Mouse (Mus musculus): ENCODE measurements around the gene Vwa2. TPM values are rescaled to one million over a fixed set of nuclear protein-coding genes. Genes with fewer than 3 reads are reported as not detected.

The Vwa2 gene
- polyA plus RNA-seq, 1 experiment from 2014 or later = 0.99 TPM

DNA sequence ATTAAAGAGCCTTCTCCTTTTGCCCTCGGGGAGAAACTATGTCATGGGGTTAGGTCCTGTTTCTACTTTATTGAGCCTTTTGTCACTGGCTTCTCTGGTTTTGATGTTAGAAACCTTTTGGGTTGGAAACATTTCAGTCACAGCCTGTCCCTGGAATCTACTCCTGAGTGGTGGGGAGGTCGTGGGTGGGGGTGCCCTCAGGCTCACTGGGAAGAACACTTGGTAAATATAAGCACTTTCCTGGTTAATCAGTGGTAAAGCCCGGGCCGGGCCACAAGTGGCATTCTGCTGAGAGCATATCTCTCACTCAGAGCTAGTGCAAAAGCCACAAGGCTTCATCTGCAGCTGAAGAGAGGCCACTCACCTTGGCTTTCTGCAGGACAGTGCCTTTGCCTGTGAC lies 39.7 kb downstream of the Vwa2 start:
- H3K27ac ChIP-seq (replicated peaks) = no peak overlapping the region
- no peak for ATAC-seq (ENCODE audit: low FRiP score, low TSS enrichment)

DNA sequence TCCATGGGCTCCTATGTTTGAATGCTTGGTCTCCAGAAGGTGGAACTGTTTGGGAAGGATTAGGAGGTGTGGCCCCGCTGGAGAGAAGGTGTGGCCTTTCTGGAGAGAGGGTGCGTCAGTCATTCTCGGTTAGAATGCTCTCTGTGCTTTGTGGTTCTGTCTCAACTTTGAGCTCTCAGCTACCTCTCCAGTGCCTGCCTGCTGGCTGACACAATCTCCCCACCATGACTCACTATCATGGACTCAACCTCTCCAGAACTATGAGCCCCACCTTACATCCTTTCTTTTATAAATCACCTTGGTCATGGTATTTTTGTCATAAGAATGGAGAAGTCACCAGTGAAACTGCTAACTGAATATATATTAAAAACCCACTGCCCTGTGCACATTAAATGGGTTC lies 40.6 kb downstream of the Vwa2 start:
- no peaks in the 10 kb centered on the region for H3K27me3 ChIP-seq (ENCODE audit: control insufficient read depth, insufficient read depth, low read length)
- no peak overlapping the region for H3K4me3 ChIP-seq (ENCODE audit: low read depth, low read length)
- no peak for ATAC-seq (ENCODE audit: low FRiP score, low TSS enrichment)
- H3K4me2 ChIP-seq (replicated peaks; ENCODE audit: low read depth) = no peak overlapping the region
- H3K9me3 ChIP-seq (ENCODE audit: control insufficient read depth, low read length) = 0 out of 2 replicates have a peak, but pooled peaks cover 3% of the 10 kb centered on the region
- no peaks in the 10 kb centered on the region for H3K4me1 ChIP-seq (replicated peaks; ENCODE audit: control insufficient read depth, insufficient read depth)
- H3K9ac ChIP-seq (ENCODE audit: low read length) = no peak overlapping the region
- no peak for DNase-seq (ENCODE audit: low spot score)
- peaks cover 3% of the 10 kb centered on the region; the same call in 1 of the 2 replicates for H3K36me3 ChIP-seq (ENCODE audit: control insufficient read depth, insufficient read depth, low read length)
- 82% methylated on average over 3 of the region's 3 CpGs for WGBS
- TF ChIP-seq CTCF (IDR thresholded peaks at IDR 0.05; ENCODE audit: low read depth) = no peak
- TF ChIP-seq EP300 (optimal IDR thresholded peaks at IDR 0.05) = no peak
- H3K27ac ChIP-seq (replicated peaks) = no peak overlapping the region

More for the DNA sequence above, 39.7 kb downstream of the Vwa2 start:
- Histone ChIP-seq H3K4me1 (replicated peaks; ENCODE audit: control insufficient read depth, insufficient read depth) (no peaks in the 10 kb centered on the region), H3K36me3 (ENCODE audit: control insufficient read depth, insufficient read depth, low read length) (peaks cover 3% of the 10 kb centered on the region; the same call in 1 of the 2 replicates), H3K9ac (ENCODE audit: low read length) (no peak overlapping the region), H3K9me3 (ENCODE audit: control insufficient read depth, low read length) (0 out of 2 replicates have a peak, but pooled peaks cover 3% of the 10 kb centered on the region), H3K27me3 (ENCODE audit: control insufficient read depth, insufficient read depth, low read length) (no peaks in the 10 kb centered on the region), H3K4me3 (ENCODE audit: low read depth, low read length) (no peak overlapping the region), H3K4me2 (replicated peaks; ENCODE audit: low read depth) (no peak overlapping the region)
- no peak for DNase-seq (ENCODE audit: low spot score)
- WGBS = 67% methylated on average over 4 of the region's 4 CpGs
- TF ChIP-seq EP300 (optimal IDR thresholded peaks at IDR 0.05) (no peak), CTCF (IDR thresholded peaks at IDR 0.05; ENCODE audit: low read depth) (no peak)

DNA sequence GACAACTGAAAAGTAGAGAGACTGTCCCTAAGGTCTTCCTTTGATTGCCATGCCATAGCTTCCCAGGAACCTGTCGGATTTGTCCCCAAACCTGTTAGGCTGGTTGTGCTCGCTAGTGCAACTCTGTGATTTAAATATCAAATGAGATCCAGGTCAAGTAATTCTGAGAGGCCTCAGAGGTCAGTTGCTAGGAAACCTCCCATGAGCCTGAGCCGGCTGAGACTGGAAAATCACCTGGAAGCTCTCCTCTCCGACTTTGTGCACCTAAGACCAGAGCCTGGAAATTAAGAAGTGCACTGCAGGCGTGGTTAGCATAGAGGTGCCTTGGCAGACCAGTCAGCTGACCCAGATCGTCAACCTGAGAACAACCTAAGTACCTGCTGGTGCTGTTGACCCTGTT lies 41.0 kb downstream of the Vwa2 start:
- no peak overlapping the region for H3K4me2 ChIP-seq (replicated peaks; ENCODE audit: low read depth)
- H3K27ac ChIP-seq (replicated peaks) = peak overlapping the region; percentile 56
- no peak overlapping the region for H3K4me3 ChIP-seq (ENCODE audit: low read depth, low read length)
- H3K36me3 ChIP-seq (ENCODE audit: control insufficient read depth, insufficient read depth, low read length) = peaks cover 3% of the 10 kb centered on the region; the same call in 1 of the 2 replicates
- H3K27me3 ChIP-seq (ENCODE audit: control insufficient read depth, insufficient read depth, low read length) = no peaks in the 10 kb centered on the region
- H3K9me3 ChIP-seq (ENCODE audit: control insufficient read depth, low read length) = 0 out of 2 replicates have a peak, but pooled peaks cover 3% of the 10 kb centered on the region
- H3K9ac ChIP-seq (ENCODE audit: low read length) = no peak overlapping the region
- H3K4me1 ChIP-seq (replicated peaks; ENCODE audit: control insufficient read depth, insufficient read depth) = no peaks in the 10 kb centered on the region
- DNase-seq (ENCODE audit: low spot score) = peak; percentile 61
- peak; percentile 57 for ATAC-seq (ENCODE audit: low FRiP score, low TSS enrichment)
- no peak for TF ChIP-seq CTCF (IDR thresholded peaks at IDR 0.05; ENCODE audit: low read depth)
- peak; percentile 80 for TF ChIP-seq EP300 (optimal IDR thresholded peaks at IDR 0.05)
- 50% methylated on average over 6 of the region's 6 CpGs for WGBS

DNA sequence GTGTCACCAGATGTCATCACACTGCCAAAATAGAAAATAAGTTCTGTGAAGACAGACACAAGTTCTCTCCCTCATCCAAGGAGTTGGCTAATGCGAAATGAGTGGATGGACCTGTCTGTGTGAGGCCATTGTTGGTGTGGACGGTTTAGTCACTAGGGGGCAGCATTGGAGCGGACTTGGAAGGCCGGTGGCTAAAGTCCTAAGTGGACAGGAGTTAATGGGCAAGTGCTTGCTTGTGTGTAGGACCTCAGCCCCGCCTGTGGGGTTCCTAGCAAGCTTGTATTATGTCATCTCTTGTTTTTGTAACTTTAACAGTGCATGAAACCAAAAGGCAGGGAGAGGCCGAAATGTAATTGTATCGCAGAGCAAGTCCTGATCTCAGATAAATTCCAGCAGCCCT lies 45.6 kb downstream of the Vwa2 start:
- WGBS = 14% methylated on average over 7 of the region's 7 CpGs
- TF ChIP-seq CTCF (IDR thresholded peaks at IDR 0.05; ENCODE audit: low read depth) (peak; percentile 98), EP300 (optimal IDR thresholded peaks at IDR 0.05) (no peak)

DNA sequence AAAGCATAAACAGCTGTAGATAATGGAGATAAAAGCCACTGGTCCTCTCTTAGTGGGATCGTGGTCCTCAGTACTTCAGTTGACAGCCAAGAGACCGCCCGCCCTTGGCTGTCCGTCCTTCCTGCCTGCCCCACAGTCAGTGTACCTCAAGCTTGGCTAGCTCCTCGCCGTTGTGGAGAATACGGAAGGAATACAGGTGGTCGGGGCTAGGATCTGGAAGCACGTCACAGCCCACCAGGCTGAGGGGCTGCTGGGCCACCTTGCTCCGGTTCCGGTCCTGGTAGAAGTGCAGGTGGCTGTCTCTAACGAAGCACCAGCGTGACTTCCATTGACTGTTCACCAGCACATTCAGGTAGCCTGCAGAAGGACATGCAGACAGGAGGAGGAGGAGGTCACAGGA lies 46.2 kb downstream of the Vwa2 start:
- 82% methylated on average over 13 of the region's 13 CpGs for WGBS
- H3K4me3 ChIP-seq (ENCODE audit: low read depth, low read length) = no peak overlapping the region
- no peaks in the 10 kb centered on the region for H3K9me3 ChIP-seq (ENCODE audit: control insufficient read depth, low read length)
- H3K9ac ChIP-seq (ENCODE audit: low read length) = no peak overlapping the region
- H3K27me3 ChIP-seq (ENCODE audit: control insufficient read depth, insufficient read depth, low read length) = no peaks in the 10 kb centered on the region
- H3K36me3 ChIP-seq (ENCODE audit: control insufficient read depth, insufficient read depth, low read length) = no peaks in the 10 kb centered on the region
- H3K4me1 ChIP-seq (replicated peaks; ENCODE audit: control insufficient read depth, insufficient read depth) = no peaks in the 10 kb centered on the region
- ATAC-seq (ENCODE audit: low FRiP score, low TSS enrichment) (no peak), DNase-seq (ENCODE audit: low spot score) (no peak)
- no peak overlapping the region for H3K4me2 ChIP-seq (replicated peaks; ENCODE audit: low read depth)
- peak overlapping the region; percentile 18; the same call in 1 of the 2 replicates for H3K27ac ChIP-seq (replicated peaks)
- TF ChIP-seq EP300 (optimal IDR thresholded peaks at IDR 0.05) (no peak), CTCF (IDR thresholded peaks at IDR 0.05; ENCODE audit: low read depth) (no peak)

More for the DNA sequence above, 45.6 kb downstream of the Vwa2 start:
- H3K36me3 ChIP-seq (ENCODE audit: control insufficient read depth, insufficient read depth, low read length) = no peaks in the 10 kb centered on the region
- no peak overlapping the region for H3K9ac ChIP-seq (ENCODE audit: low read length)
- no peak overlapping the region for H3K27ac ChIP-seq (replicated peaks)
- no peaks in the 10 kb centered on the region for H3K4me1 ChIP-seq (replicated peaks; ENCODE audit: control insufficient read depth, insufficient read depth)
- H3K27me3 ChIP-seq (ENCODE audit: control insufficient read depth, insufficient read depth, low read length) = no peaks in the 10 kb centered on the region
- no peaks in the 10 kb centered on the region for H3K9me3 ChIP-seq (ENCODE audit: control insufficient read depth, low read length)
- H3K4me2 ChIP-seq (replicated peaks; ENCODE audit: low read depth) = no peak overlapping the region
- DNase-seq (ENCODE audit: low spot score) = peak; percentile 90
- H3K4me3 ChIP-seq (ENCODE audit: low read depth, low read length) = no peak overlapping the region
- peak; percentile 75 for ATAC-seq (ENCODE audit: low FRiP score, low TSS enrichment)

DNA sequence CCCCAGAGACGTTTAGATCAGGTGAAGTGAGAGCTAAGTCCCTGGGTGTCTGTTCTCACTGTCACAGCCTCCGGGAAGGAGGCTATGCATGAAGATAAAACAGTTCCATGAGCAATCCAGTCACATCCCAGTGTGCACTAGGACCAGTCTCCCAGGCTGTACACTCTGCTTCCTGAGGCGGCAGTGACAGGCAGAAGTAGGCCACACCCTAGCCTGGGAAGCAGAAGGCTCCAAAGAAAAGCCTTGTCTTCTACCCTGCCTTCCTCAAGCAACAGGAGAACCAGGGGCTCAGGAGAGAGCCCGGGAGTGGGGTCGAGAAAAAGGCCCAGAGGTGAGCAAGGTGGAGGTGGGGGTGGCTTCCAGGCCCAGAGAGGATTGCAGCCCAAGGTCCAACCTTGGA lies 47.7 kb downstream of the Vwa2 start:
- TF ChIP-seq EP300 (optimal IDR thresholded peaks at IDR 0.05) = no peak
- no peak for TF ChIP-seq CTCF (IDR thresholded peaks at IDR 0.05; ENCODE audit: low read depth)
- Histone ChIP-seq H3K4me2 (replicated peaks; ENCODE audit: low read depth) (no peak overlapping the region), H3K4me3 (ENCODE audit: low read depth, low read length) (no peak overlapping the region), H3K36me3 (ENCODE audit: control insufficient read depth, insufficient read depth, low read length) (0 out of 2 replicates have a peak, but pooled peaks cover 2% of the 10 kb centered on the region), H3K27me3 (ENCODE audit: control insufficient read depth, insufficient read depth, low read length) (no peaks in the 10 kb centered on the region), H3K9ac (ENCODE audit: low read length) (no peak overlapping the region), H3K9me3 (ENCODE audit: control insufficient read depth, low read length) (no peaks in the 10 kb centered on the region), H3K4me1 (replicated peaks; ENCODE audit: control insufficient read depth, insufficient read depth) (no peaks in the 10 kb centered on the region), H3K27ac (replicated peaks) (no peak overlapping the region)
- 62% methylated on average over 5 of the region's 5 CpGs for WGBS
- ATAC-seq (ENCODE audit: low FRiP score, low TSS enrichment) = no peak
- DNase-seq (ENCODE audit: low spot score) = no peak
